In the genomic region with DNA sequence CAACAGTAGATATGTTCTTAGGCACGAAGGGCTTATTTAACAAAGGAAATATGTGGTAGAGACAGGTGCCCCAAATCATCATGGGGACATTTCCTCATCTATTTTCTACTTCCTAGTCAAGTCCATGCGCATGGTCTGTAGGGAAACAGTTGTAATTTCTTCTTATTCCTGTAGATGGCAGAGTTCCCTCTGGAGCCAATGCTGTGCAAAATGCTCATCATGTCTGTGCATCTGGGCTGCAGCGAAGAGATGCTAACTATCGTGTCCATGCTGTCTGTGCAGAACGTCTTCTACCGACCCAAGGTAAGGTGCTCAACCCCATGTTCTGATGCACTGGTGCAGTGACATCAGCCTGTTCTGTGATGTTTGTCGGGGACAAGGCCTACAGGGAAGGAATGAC, we compare ENCODE assay signal across 9 mouse cellular contexts. TPM values are rescaled to one million over a fixed set of nuclear protein-coding genes. Genes with fewer than 3 reads are reported as not detected.
DNase-seq lines count a peak whose midpoint lies in the region; ATAC-seq and TF ChIP-seq lines count a peak whose summit lies in the region.
"Had no signal": no experiment of that assay in that cellular context is flagged by ENCODE, and none has a peak within 500 bp of the region (broad histone marks: within the 10 kb centered on the region; RNA-seq: fewer than 3 reads in every experiment).

No protein-coding gene starts in this region.

- peak; percentile 53 for DNase-seq in heart, adult 8-10 months (ENCODE audit: low spot score)
- DNase-seq in thymus, adult 2 months = no peak
- no peak for DNase-seq in thymus, postnatal 4 days
- peak; percentile 76 for DNase-seq in lung, postnatal 0 days (ENCODE audit: low spot score)
- DNase-seq in right cerebral cortex, postnatal 4 days = no peak
- DNase-seq in spleen, adult 12 weeks (ENCODE audit: low spot score) = no peak

- H3K4me3 ChIP-seq in heart, embryonic 11.5 days (ENCODE audit: low read depth, low read length) = no peak overlapping the region
- no peak overlapping the region for H3K4me3 ChIP-seq in thymus, adult 2 months (ENCODE audit: control insufficient read depth, insufficient read depth, low read length)
- no peak overlapping the region for H3K4me3 ChIP-seq in cortical plate, adult 2 months (ENCODE audit: insufficient read depth, low read length)
- no peak overlapping the region for H3K4me3 ChIP-seq in lung, postnatal 0 days (ENCODE audit: low read depth, low read length)
- H3K4me3 ChIP-seq: lung, embryonic 15.5 days had no signal

- no peaks in the 10 kb centered on the region for H3K4me1 ChIP-seq in heart, embryonic 11.5 days (ENCODE audit: control insufficient read depth, insufficient read depth, low read length)
- no peaks in the 10 kb centered on the region for H3K4me1 ChIP-seq in thymus, adult 2 months (replicated peaks; ENCODE audit: control insufficient read depth, insufficient read depth, low read length)
- H3K4me1 ChIP-seq in cortical plate, adult 2 months (ENCODE audit: control insufficient read depth, insufficient read depth, low read length) = no peaks in the 10 kb centered on the region
- no peaks in the 10 kb centered on the region for H3K4me1 ChIP-seq in lung, postnatal 0 days (ENCODE audit: insufficient read depth, low read depth, low read length)
- H3K4me1 ChIP-seq: lung, embryonic 15.5 days had no signal

- peaks cover 33% of the 10 kb centered on the region for H3K36me3 ChIP-seq in heart, embryonic 11.5 days (ENCODE audit: control insufficient read depth, insufficient read depth, low read length)
- peaks cover 85% of the 10 kb centered on the region for H3K36me3 ChIP-seq in thymus, adult 2 months (ENCODE audit: control insufficient read depth, insufficient read depth, low read length)
- H3K36me3 ChIP-seq in lung, postnatal 0 days (ENCODE audit: insufficient read depth, low read length) = peaks cover 33% of the 10 kb centered on the region

- no peak for ATAC-seq in heart, embryonic 11.5 days (replicated peaks; ENCODE audit: insufficient number of reproducible peaks, low FRiP score, low TSS enrichment)
- ATAC-seq in lung, postnatal 0 days = no peak; the same call in 1 of the 2 replicates

- no peak for TF ChIP-seq EP300 in lung, postnatal 0 days (IDR thresholded peaks at IDR 0.05)

- no peaks in the 10 kb centered on the region for H3K9me3 ChIP-seq in heart, embryonic 11.5 days (replicated peaks; ENCODE audit: control insufficient read depth, low read length)
- no peaks in the 10 kb centered on the region for H3K9me3 ChIP-seq in lung, postnatal 0 days (ENCODE audit: low read length)
- H3K9me3 ChIP-seq: lung, embryonic 15.5 days had no signal

- TF ChIP-seq CTCF in thymus, adult 2 months (IDR thresholded peaks at IDR 0.05; ENCODE audit: borderline replicate concordance, control insufficient read depth, extremely low read depth, insufficient read depth, low read length, poor library complexity) = peak; percentile 67; the same call in 1 of the 2 replicates
- TF ChIP-seq CTCF in cortical plate, adult 2 months (IDR thresholded peaks at IDR 0.05; ENCODE audit: extremely low read depth, insufficient read depth, low read length) = peak; percentile 80
- peak; percentile 81 for TF ChIP-seq CTCF in lung, postnatal 0 days (IDR thresholded peaks at IDR 0.05)

- 66% methylated on average over 7 of the region's 7 CpGs for WGBS in heart, embryonic 11.5 days (ENCODE audit: insufficient replicate concordance)
- 68% methylated on average over 7 of the region's 7 CpGs for WGBS in thymus, adult 2 months
- 44% methylated on average over 7 of the region's 7 CpGs for WGBS in lung, postnatal 0 days

- no peak overlapping the region for H3K27ac ChIP-seq in heart, embryonic 11.5 days (ENCODE audit: low read depth, low read length)
- H3K27ac ChIP-seq in thymus, adult 2 months (ENCODE audit: control insufficient read depth, insufficient read depth, low read length) = no peak overlapping the region
- H3K27ac ChIP-seq in cortical plate, adult 2 months (ENCODE audit: insufficient read depth, low read length) = no peak overlapping the region
- H3K27ac ChIP-seq in lung, postnatal 0 days (ENCODE audit: low read length) = no peak overlapping the region
- H3K27ac ChIP-seq: lung, embryonic 15.5 days had no signal

- no peaks in the 10 kb centered on the region for H3K27me3 ChIP-seq in heart, embryonic 11.5 days (ENCODE audit: control insufficient read depth, insufficient read depth, low read length)
- no peaks in the 10 kb centered on the region for H3K27me3 ChIP-seq in thymus, adult 2 months (ENCODE audit: control insufficient read depth, insufficient read depth, low read length)
- no peaks in the 10 kb centered on the region for H3K27me3 ChIP-seq in lung, postnatal 0 days (replicated peaks; ENCODE audit: insufficient read depth, low read length)
- H3K27me3 ChIP-seq: lung, embryonic 15.5 days had no signal

- no peak for TF ChIP-seq POLR2A in thymus, adult 2 months (IDR thresholded peaks at IDR 0.05; ENCODE audit: control insufficient read depth, extremely low read depth, insufficient read depth, low read length, poor library complexity)
- TF ChIP-seq POLR2A in cortical plate, adult 2 months (IDR thresholded peaks at IDR 0.05; ENCODE audit: extremely low read depth, insufficient read depth, low read length) = no peak

- no peak overlapping the region for H3K4me2 ChIP-seq in heart, embryonic 11.5 days
- no peak overlapping the region for H3K4me2 ChIP-seq in lung, postnatal 0 days (replicated peaks; ENCODE audit: low read depth, low read length)
- H3K4me2 ChIP-seq: lung, embryonic 15.5 days had no signal

- no peak overlapping the region for H3K9ac ChIP-seq in heart, embryonic 11.5 days (ENCODE audit: low read depth, low read length)
- H3K9ac ChIP-seq in lung, postnatal 0 days (replicated peaks; ENCODE audit: low read depth) = no peak overlapping the region
- H3K9ac ChIP-seq: lung, embryonic 15.5 days had no signal

RNA-seq across cellular contexts. Expression of a gene that starts 21.4 kb away (rescaled TPM):
- under 1 TPM in 2 of 4 experiments, not detected in 2; 0.68 to 0.86 TPM for total RNA-seq in heart, adult 8-10 months (2022)
- polyA plus RNA-seq in heart, embryonic 11.5 days (2014; fragmentation: Nextera tagmentation; extraction: Ambion mirVana) = 4.5 and 8.7 TPM in 2 replicates
- polyA plus RNA-seq in thymus, adult 2 months (2012; rRNA removed) = 1.5 and 1.9 TPM in 2 replicates
- 19.7 and 20.6 TPM in 2 replicates for polyA plus RNA-seq in cortical plate, adult 2 months (2012; rRNA removed)
- 1.2 TPM in 2 replicates for polyA plus RNA-seq in lung, postnatal 0 days (2015; fragmentation: Nextera tagmentation; extraction: Ambion mirVana)

RNA-seq across cellular contexts. Expression of a gene that starts 31.0 kb away (rescaled TPM):
- total RNA-seq in heart, adult 8-10 months (2022) = 10 to 100 TPM; 13.6 to 15.8 (median 14.6) TPM
- 24.3 and 26.1 TPM in 2 replicates for polyA plus RNA-seq in heart, embryonic 11.5 days (2014; fragmentation: Nextera tagmentation; extraction: Ambion mirVana)
- polyA plus RNA-seq in thymus, adult 2 months (2012; rRNA removed) = 30.5 and 33.1 TPM in 2 replicates
- polyA plus RNA-seq in cortical plate, adult 2 months (2012; rRNA removed) = 23.0 TPM in 2 replicates
- 16.4 and 20.3 TPM in 2 replicates for polyA plus RNA-seq in lung, postnatal 0 days (2015; fragmentation: Nextera tagmentation; extraction: Ambion mirVana)

Comparison
In these comparisons a context has a peak if more than half of its experiments do, and no peak if none do; other contexts are left out.
1. DNase-seq: peak in heart, adult 8-10 months (single experiment) and lung, postnatal 0 days (single experiment); none in thymus, adult 2 months (single experiment), thymus, postnatal 4 days (single experiment), right cerebral cortex, postnatal 4 days (single experiment) and spleen, adult 12 weeks (single experiment).
2. Peak in every context shown above with its lines, with median percentiles within 50 percentile points of each other: CTCF ChIP-seq.